Mouse (Mus musculus): ENCODE results near the gene Spata5. TPM values are rescaled to one million over a fixed set of nuclear protein-coding genes. Genes with fewer than 3 reads are reported as not detected.

Spata5 gene
- total RNA-seq, 2 experiments from 2014 or later: 25.4 to 28.9 TPM

DNA sequence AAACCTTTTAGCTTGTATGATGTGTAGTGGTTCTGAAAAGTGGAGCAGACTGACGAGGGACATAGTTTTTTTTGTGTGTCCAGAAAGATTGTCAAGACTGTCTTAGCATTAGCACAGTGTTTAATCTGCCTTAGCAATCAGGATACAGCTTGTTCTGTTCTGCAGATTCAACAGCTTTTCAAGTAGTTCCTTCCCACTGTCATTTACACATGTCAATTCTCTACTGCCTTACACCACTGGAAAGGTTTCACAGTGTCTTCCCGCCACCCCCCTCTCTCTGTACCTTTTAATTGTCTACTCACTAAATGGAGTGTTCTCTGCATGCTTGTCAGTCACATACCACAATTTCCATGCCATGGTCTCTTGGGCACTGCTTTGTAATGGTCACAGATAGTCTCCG lies 1.5 kb downstream of the Spata5 start:
- DNase-seq: no peak

DNA sequence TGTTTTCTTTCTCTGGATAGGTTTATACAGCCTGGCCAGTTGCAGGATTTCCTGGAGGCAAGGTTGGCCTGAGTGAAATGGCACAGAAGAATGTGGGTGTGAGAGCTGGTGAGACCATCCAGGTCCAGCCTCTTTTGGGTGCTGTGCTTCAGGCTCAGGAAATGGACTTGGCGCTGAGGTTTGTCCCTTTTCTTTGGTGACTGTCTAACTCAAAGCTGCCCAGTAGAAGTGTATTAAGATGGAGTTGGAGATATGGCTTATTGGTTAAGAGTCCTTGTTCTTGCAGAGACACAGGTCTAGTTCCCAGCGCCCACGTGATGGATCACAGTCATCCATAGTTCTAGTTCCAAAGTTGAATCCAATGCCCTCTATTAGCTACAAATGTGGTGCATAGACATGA lies 6.4 kb downstream of the Spata5 start:
- no peak for DNase-seq

DNA sequence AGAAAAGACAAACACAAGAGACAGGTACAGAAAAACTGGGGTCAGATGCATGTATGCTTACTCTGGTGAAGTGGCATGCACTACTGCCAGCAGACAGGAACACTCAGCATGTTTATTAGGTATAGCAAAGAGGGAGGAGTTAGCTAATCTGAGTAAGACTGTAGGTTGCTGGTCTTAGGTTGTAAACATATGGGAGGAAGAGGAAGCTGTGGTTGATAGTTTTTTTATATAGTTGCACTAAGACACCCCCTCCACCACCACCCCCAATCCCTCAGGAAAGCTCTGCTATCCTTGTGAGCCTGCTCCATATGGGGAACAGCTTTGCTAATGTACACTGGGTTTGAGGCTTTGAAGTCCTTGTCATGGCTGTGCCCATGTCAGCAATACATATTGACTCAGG lies 10.7 kb downstream of the Spata5 start:
- no peak for DNase-seq

DNA sequence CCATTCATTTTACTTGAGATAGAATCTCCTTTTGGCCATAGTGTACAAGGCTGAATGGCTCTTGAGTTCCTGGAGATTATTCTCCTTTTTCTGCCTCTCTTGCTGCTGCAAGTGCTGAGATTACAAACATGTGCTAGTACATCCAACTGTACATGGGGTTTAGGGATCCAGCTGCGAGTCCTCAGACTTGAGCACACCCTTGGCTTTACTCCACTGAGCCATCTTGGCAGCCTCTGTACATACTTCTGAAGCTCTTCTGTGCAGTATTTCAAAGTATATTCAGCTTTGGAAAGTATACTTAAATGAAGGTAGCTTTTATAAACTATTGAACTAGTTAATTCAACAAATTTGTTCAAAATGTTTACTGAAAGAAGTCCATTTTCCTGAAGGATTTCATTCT lies 20.1 kb downstream of the Spata5 start:
- DNase-seq: peak; percentile 45

DNA sequence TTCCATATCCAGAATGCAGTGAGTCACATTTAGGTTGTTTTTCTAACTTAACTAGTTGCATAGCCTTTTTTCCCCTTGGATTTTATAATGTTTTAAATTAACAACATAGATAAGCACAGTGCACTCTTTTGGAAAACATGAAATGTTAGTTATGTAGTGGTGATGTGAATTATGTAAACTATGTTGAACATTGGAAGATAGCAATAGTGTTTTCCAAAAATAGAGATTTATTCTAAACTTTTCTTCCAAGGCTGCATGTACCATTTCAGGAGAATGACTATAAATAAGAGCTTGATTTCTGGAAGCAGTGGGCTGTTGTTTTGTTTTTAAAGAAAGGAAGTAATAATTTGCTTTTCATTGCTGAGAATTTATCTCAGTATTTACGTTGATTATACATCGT lies 23.7 kb downstream of the Spata5 start:
- no peak for DNase-seq

DNA sequence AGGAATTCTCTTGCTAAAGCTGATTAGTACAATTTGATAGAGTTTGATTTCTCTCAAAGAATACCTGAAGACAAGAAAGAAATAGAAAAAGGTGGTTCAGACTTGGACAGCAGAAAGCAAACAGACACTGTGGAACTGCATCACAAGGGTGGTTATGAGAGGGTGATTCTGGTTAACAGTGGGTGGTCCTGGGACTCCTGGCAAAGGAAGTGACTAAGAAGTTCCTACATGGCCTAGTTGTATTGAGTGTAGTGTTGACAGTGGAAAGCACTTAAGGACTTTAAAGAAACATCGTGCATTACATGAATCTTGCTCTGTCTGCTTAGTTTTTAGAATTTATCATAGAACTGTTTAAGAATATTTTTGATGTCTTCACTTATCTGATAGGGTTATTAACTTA lies 36.3 kb downstream of the Spata5 start:
- DNase-seq: no peak

DNA sequence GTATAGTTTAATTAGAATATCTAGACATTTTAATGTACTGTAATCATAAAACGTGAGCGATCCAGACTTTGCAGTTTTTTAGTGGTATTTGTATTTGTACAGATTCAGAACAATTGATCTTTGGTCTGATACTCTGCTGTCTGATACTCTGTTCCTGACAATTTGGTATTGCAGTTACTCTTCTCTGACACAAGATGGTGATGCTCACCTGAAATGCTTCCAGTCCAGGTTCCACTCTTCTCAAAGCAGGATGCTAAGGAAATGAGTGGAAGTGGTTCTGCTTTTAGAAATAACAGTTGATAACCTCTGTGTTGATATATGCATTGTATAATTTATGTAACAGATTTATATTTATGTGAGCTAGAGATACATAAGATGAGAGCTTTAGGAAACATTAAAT lies 48.5 kb downstream of the Spata5 start:
- DNase-seq: no peak

DNA sequence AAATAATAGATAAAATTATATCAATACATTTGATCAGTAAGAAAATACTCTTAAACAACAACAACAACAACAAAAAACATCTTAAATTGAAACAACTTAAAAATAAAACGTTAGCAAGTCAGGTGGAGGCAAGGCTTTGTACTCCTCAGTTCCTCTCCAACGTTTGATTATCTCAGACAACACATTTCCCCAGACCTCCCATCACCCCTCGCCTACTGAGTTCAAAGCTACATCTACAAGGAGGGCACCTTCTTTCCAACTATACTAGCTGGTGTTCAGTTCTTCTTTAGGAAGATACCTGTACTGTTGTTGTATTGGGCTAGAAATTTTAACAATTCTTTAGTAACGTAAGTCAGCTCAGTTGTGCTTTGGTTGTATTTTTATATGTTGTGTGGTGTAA lies 49.7 kb downstream of the Spata5 start:
- no peak for DNase-seq

DNA sequence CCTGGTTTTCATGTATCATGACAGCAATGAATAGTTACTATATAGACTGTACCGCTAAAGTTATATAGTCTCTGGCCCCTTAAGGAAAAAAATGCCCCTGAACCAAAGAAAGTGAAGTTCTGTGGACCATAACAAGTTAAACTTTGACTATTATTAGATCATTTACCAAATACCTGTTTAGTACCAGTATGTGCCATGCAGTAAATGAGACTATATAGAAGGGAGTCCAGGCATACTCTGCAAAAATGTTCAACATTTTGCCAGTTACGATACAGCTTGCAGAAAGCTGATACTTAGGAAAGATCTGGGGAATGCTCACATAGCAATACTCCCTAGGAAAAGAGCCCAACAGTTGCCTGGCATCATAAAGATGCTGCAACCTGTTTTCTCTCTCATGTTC lies 51.2 kb downstream of the Spata5 start:
- DNase-seq: no peak

DNA sequence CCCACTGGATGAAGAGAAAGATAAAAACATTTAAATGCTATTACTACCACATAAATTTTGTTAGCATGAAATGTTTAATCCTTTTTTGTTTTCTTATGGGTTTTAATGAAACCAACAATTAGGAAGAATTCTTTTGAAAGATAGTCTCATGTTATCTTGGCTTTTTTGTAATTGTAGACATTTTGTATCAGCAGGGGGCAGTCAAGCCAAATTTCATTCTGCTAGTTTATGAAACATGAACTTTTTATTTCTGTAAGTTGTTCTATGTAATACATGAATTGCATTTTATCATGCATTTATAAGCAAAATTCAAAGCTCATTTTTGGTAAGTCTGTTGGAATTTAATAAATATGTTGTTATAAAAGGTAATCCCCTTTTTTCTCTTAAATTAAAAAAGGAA lies 52.8 kb downstream of the Spata5 start:
- DNase-seq: peak; percentile 42

DNA sequence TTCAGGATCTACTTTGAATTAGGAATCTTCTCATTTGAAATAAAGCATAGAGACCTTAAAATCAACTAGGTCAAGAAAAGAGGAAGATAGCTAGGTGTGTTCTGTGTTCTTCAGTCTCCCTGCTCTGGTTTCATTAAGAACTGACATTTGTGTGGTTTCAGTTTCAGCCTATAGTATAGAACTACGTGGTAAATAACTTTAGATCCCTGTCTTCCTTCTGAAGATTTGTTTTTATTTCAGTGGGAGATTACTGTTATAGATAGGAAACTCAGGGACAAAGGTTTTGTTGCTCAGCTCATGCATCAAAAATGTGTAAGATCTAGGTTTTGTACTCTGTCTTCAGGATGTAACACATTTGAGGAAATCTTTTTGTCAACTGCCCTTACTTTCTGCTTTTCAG lies 56.8 kb downstream of the Spata5 start:
- DNase-seq: no peak

DNA sequence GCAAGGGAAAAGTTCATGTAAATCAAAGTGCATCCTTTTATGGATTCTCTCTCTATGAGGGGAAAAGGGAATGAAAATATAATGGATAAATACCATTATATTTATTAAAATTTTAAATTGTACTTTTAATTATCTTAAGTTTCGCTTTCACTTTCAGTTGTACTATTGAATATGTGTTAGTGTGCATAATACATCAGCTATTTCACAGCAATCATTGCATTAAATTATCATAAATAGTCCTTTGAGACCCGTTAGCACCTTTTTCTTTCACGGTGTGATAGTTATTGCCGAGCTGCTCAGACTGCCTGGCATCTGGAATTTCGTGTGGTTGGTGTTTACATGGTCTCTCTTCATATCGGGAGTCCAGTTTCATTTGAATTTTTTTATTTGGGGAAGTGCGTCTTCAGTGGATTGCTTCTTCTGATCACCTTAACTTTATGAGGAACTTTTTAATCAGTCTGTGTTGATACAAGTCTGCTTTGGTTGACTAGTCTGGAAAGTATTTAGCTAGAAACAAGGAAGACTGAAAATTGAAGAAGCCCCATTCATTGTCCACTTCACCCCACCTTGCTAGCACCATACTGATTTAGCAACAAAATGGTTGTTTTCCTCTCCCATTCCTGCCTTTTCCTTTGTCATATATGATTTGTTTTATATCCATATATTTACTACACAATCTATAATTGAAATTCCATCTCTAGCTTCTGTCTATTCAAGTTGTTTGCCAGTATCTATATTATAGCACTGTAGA lies 57.9 kb downstream of the Spata5 start:
- no peak for DNase-seq

DNA sequence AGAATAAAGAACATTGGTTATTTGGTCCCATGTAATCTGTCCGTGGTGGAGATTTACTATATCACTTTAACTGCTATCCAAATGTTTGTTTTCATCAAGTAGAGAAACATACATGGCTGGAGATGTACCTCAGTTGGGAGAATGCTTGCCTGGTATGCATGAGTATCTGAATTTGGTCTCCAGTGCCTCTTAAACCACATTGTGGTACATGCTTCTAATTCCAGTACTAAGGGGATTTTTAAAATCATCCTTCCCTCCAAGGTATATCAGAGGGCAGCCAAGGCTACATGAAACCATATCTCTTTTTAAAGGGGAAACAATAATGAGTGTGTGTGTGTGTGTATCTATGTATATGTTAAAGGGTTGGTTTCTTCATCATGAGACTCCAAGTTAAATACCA lies 60.1 kb downstream of the Spata5 start:
- DNase-seq: no peak

DNA sequence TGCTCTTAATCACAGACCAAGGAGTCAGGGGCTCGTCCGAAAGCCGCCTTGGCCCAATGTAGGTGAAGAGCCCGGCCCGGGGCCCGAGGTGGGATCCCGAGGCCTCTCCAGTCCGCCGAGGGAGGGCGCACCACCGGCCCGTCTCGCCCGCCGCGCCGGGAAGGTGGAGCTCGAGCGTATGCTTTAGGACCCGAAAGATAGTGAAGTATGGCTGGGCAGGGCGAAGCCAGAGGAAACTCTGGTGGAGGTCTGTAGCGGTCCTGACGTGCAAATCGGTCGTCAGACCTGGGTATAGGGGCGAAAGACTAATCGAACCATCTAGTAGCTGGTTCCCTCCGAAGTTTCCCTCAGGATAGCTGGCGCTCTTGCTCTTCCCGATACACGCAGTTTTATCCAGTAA lies 61.6 kb downstream of the Spata5 start:
- DNase-seq: no peak

DNA sequence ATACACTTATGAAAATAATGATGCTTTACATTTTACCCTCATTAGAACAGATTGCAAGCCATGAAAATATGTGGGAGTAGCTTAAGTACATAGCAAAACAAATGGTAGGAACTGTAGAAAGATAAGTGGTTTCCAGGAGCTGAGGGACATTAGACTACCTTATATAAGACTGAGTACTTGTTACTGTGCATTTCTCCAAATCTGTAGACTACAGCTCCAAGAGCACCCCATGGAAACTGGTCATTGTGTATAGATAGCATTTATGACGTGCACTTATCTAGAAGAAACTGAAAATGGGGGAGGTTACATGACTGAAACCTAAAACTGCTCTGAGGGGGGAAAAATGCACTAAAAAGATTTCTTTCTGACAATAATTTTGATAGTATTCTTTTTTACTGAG lies 63.0 kb downstream of the Spata5 start:
- DNase-seq: no peak

DNA sequence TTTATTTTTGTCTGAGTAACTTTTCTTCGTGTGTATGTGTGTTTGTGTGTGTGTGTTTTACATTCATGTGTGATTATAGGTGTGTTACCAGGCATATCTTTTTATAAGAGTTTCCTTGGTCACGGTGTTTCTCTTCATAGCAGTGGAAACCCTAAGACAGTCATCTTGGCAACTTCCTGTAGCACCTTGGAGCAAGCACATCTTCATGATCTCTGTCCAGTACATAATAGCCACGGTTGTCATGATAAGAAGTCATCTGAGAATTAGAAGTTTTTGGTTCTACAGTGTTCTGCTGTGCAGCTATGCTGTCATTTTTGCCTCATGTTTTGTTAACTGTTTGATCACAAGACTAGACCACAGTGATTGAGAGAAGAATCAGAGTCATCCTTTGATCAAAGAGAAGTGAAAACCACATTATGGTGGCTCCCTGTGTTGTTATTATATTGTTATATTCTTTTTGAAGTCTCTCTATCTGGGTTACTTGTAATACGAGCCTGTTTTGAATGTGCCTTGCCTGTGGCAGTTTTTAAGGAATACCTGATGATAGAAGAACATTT lies 64.1 kb downstream of the Spata5 start:
- no peak for DNase-seq

DNA sequence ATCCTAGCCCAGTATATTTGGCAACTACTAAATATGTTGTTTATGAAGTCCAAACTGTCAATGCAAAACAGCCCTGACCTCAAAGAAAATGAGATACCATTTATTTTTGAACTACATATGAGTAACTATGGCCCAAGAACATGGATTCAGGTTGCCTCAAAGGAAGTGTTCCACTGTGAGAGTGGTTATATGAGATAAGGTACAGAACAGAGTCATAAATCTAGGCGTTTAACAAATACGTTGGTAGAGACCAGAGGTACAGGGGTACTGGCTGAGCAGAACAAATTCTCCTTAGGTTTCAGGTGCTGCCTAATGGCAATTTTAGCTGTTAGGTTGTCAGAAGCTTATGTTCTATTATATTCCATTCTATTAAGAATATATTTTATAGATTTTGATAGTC lies 67.9 kb downstream of the Spata5 start:
- DNase-seq: no peak

DNA sequence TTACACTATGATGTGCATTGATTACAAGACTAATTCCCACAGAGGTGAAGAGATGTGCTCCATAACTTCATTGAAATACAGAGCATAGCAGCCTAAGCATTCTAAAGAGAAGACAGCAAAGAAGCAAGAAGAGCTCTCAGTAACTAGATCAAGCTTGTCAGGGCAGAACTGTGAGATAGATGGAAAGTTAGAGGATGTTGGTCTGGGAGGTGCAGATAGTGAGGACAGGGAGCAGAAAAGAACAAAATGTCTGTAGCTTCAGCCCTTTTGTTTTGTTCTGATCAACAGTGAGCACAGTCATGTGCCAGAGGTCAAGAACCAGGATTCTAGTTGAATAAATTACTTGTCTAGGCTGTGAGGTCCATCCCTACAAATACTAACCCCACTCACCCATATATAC lies 68.5 kb downstream of the Spata5 start:
- no peak for DNase-seq

DNA sequence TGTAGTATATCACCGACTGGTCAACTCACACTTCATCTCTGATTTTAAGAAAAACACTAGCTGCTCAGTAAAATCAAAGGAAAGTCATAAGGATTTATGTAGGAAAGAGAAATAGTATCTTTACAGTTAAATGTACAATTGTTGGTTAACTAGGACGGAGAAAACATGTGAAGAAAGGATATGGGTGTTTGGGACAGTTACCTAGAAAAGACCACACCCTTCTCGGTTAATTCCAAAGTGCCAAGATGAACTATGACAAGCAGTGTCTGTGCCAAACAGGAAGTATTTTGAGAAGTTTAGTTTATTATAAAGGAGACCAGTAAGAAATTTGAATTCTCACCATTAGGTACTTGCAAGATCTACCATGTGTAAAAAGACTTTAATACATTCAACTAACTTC lies 70.3 kb downstream of the Spata5 start:
- DNase-seq: no peak

DNA sequence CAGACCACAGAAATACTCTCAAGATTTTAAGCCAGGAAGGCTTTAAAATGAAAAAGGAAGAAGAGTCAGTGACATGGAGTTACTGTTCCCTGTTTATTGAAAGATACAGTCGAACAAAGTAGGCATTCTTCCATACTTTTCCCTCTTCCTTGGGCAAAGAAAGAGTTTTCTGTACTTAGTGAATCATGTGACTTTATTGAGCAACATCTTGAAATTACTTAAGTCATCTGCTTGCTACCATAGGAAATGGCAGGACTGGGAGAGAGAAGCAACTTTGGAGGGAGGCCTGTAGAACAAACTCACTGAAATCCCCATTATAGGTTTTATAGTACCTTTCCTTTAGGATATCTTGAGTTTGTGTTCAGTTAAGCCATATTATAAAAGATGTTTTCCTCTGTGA lies 81.2 kb downstream of the Spata5 start:
- DNase-seq: no peak

DNA sequence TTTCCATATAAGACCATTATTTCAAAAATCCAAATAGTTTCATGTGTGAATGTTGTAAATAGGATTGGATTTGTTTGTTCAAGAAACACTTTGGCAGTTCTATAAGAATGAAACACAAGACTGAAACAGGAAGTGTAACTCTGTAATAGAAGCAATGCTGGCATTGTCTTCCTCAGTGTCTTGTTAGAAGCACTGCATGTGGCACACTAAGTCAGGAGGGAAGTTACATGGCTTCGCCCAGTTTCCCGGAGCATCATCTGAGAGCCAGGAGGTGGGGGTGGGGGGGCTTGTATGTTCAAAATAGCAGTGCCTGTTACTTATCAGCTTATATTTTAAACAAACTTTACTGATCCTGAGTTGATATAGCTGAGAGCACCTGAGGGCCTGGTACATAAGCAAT lies 82.9 kb downstream of the Spata5 start:
- no peak for DNase-seq

DNA sequence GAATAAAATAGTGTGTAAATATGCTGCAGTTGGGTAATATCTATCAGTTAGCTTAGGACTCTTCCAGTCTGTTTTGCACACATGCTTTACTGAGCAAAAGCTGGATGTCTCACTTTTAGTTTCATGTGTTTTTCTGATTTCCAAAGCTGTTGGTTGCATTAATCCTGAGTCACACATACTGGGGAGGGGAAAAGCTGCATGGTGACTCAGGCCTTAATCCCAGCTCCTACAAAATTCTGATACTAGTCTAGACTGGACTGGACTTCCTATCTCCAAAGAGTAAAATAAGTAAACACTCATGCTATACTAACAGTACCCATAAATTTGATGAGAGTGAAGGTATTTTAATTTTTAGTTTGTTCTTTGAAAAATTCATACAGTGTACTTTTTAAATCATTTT lies 84.2 kb downstream of the Spata5 start:
- no peak for DNase-seq

DNA sequence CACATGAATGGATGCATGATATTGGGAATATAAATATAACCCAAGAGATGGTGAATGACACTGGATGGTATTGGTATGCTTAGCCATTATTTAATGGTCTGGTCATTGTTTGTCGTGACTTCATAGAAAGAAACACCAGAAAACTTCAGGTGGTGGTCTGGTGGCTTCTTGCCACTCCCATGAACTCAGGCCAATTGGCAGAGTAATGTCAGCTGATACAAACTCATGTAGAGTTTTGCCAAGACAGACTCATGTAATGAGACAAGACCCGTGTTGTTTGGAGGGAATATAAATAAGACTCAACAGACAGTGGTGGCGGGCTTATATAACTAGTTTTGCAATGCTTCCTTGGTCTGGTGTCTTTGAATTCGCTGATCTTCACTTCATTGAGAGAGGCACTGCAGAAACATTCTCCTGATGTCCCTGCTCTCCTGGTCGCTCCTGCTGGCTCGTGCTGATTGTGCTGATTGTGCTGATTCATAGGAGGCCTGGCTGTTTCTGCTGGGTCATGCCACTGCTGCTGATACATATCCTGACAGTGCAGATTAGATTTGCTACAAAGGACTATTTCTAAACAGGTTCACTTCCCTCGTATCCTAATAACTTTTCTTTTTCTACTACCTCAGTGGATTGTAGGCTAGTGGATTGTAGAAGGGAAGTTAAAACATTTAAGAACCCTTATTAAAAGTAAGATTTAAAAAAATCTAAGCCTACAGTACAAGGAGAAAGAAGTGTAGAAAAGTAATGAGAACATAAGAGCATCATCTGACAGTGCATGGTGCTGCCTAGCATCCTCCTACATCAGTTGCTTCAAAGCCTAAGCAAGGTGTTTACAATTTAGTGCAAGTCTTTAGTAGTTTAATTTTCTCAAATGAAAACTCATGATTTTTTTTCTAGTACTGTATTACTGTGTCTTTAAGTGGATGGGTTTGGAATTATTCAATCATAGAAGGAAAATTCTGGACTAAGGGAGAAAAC lies 90.6 kb downstream of the Spata5 start:
- no peak for DNase-seq

DNA sequence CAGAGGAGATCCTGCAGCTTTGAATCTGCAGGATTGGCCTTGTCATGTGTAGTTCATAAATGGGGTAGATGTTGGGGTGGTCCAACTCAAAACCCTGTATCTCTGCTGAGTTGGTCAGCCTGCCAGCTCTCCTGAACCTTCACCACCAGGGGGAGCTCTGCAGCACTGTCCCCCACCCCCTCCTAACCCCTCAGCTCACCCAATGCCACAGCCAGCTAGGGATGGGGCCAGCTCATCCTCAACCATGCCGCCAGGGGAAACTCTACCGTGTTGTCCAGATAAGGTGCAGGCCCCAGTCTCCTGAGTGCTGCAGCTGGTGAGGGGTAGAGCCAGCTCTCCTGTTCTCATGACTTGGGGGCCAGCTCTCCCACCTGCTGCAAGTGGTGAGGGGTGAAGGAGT lies 95.8 kb downstream of the Spata5 start:
- peak; percentile 65 for DNase-seq
